Mouse (Mus musculus) MEL (cell line): ENCODE measurements around the gene Naa40. TPM values are rescaled to one million over a fixed set of nuclear protein-coding genes. Genes with fewer than 3 reads are reported as not detected.

Experiments
- DNase-seq: peaks from one replicate; pipeline ENCODE4 v3.0.0; 2011; ENCODE audit warnings: low read depth, low spot score
- H3K27ac ChIP-seq: 2 replicates; pipeline ENCODE4 v1.5.1; 2012; ENCODE audit warnings: low read depth, mild to moderate bottlenecking, control low read depth, low read length, moderate library complexity; ENCODE audit not compliant: control insufficient read depth
- H3K27me3 ChIP-seq, 2 experiments: fragments of 150-350 bp in 1 of 2; sonication (generic) in 1 of 2; 2 replicates each; pipeline ENCODE4 v1.6.1; 2012; ENCODE audit warnings: low read length in 2 of 2, mild to moderate bottlenecking in 2 of 2, improper control_type of control experiment in 1 of 2, moderate library complexity in 1 of 2; ENCODE audit not compliant: insufficient read depth in 2 of 2, control insufficient read depth in 1 of 2
- H3K36me3 ChIP-seq, 2 experiments: 2 replicates each; pipeline ENCODE4 v1.6.1; 2012 to 2014; ENCODE audit warnings: low read length in 2 of 2, improper control_type of control experiment in 1 of 2, inconsistent platforms in 1 of 2, mild to moderate bottlenecking in 1 of 2; ENCODE audit not compliant: insufficient read depth in 2 of 2, control insufficient read depth in 1 of 2
- H3K4me1 ChIP-seq, 2 experiments: fragments of 150-350 bp in 1 of 2; sonication (generic) in 1 of 2; 2 replicates each; pipeline ENCODE4 v1.6.1; 2012; ENCODE audit warnings: low read length in 2 of 2, improper control_type of control experiment in 1 of 2, mild to moderate bottlenecking in 1 of 2; ENCODE audit not compliant: insufficient read depth in 2 of 2, control insufficient read depth in 1 of 2
- H3K4me3 ChIP-seq, 2 experiments: fragments of 150-350 bp in 1 of 2; sonication (generic) in 1 of 2; 2 replicates each; pipeline ENCODE4 v1.5.1; 2012; ENCODE audit warnings: low read depth in 2 of 2, low read length in 2 of 2, mild to moderate bottlenecking in 2 of 2, moderate library complexity in 2 of 2, control low read depth in 1 of 2, improper control_type of control experiment in 1 of 2; ENCODE audit not compliant: control insufficient read depth in 1 of 2, insufficient read depth in 1 of 2
- H3K79me2 ChIP-seq: 2 replicates; pipeline ENCODE4 v1.6.1; 2012; ENCODE audit warnings: mild to moderate bottlenecking, low read length, moderate library complexity; ENCODE audit not compliant: control insufficient read depth, poor library complexity, insufficient read depth
- H3K9ac ChIP-seq: 2 replicates; pipeline ENCODE4 v1.6.1; 2012; ENCODE audit warnings: low read depth, mild to moderate bottlenecking, control low read depth, low read length, moderate library complexity; ENCODE audit not compliant: control insufficient read depth, poor library complexity, severe bottlenecking
- H3K9me3 ChIP-seq: fragments of 150-350 bp; sonication (generic); replicated peaks from 2 replicates; pipeline ENCODE4 v1.6.1; 2012; ENCODE audit warnings: mild to moderate bottlenecking, low read length, improper control_type of control experiment, moderate library complexity; ENCODE audit not compliant: insufficient read depth
- BHLHE40 ChIP-seq: IDR thresholded peaks from 2 replicates; pipeline ENCODE4 v1.6.1; 2012; ENCODE audit warnings: low read depth, mild to moderate bottlenecking, inconsistent platforms, low read length, improper control_type of control experiment, borderline replicate concordance
- CHD1 ChIP-seq: IDR thresholded peaks from 2 replicates; pipeline ENCODE4 v1.6.1; 2012; ENCODE audit warnings: low read depth, mild to moderate bottlenecking, inconsistent platforms, low read length, improper control_type of control experiment
- CHD2 ChIP-seq: IDR thresholded peaks from 2 replicates; pipeline ENCODE4 v1.6.1; 2011; ENCODE audit warnings: low read length, improper control_type of control experiment
- CTCF ChIP-seq, 3 experiments: IDR thresholded peaks in 2 of 3; conservative IDR thresholded peaks in 1 of 3; 2 replicates each; pipeline ENCODE4 v1.5.1; 2011 to 2012; ENCODE audit warnings: low read length in 3 of 3, low read depth in 2 of 3, mild to moderate bottlenecking in 2 of 3, improper control_type of control experiment in 1 of 3, inconsistent platforms in 1 of 3, mixed read lengths in 1 of 3, moderate library complexity in 1 of 3; ENCODE audit not compliant: control insufficient read depth in 1 of 3, insufficient read depth in 1 of 3, poor library complexity in 1 of 3, severe bottlenecking in 1 of 3
- E2F4 ChIP-seq: IDR thresholded peaks from 2 replicates; pipeline ENCODE4 v1.6.1; 2011; ENCODE audit warnings: low read depth, low read length, improper control_type of control experiment, borderline replicate concordance
- ELF1 ChIP-seq: IDR thresholded peaks from 2 replicates; pipeline ENCODE4 v1.6.1; 2014; ENCODE audit warnings: low read depth, mild to moderate bottlenecking, inconsistent platforms, low read length, improper control_type of control experiment, moderate library complexity
- EP300 ChIP-seq, 2 experiments: IDR thresholded peaks; 2 replicates each; pipeline ENCODE4 v1.6.1; 2011; ENCODE audit warnings: improper control_type of control experiment in 2 of 2, low read length in 2 of 2, low read depth in 1 of 2, mild to moderate bottlenecking in 1 of 2
- ETS1 ChIP-seq: IDR thresholded peaks from 2 replicates; pipeline ENCODE4 v1.6.1; 2012; ENCODE audit warnings: low read depth, mild to moderate bottlenecking, inconsistent platforms, low read length, improper control_type of control experiment, moderate library complexity
- GABPA ChIP-seq: IDR thresholded peaks from 2 replicates; pipeline ENCODE4 v1.6.1; 2012; ENCODE audit warnings: low read depth, mild to moderate bottlenecking, inconsistent platforms, low read length, improper control_type of control experiment, moderate library complexity
- GATA1 ChIP-seq: IDR thresholded peaks from 2 replicates; pipeline ENCODE4 v1.6.1; 2011; ENCODE audit warnings: low read depth, low read length, improper control_type of control experiment
- HCFC1 ChIP-seq: IDR thresholded peaks from 2 replicates; pipeline ENCODE4 v1.6.1; 2012; ENCODE audit warnings: low read depth, mild to moderate bottlenecking, inconsistent platforms, low read length, improper control_type of control experiment, moderate library complexity
- JUND ChIP-seq: IDR thresholded peaks from 2 replicates; pipeline ENCODE4 v1.6.1; 2011; ENCODE audit warnings: low read depth, mild to moderate bottlenecking, improper control_type of control experiment, low read length
- KAT2A ChIP-seq: conservative IDR thresholded peaks from 2 replicates; pipeline ENCODE4 v1.6.1; 2012; ENCODE audit warnings: low read depth, low read length, improper control_type of control experiment, inconsistent platforms
- MAFK ChIP-seq: IDR thresholded peaks from 2 replicates; pipeline ENCODE4 v1.6.1; 2011; ENCODE audit warnings: low read depth, mild to moderate bottlenecking, low read length, improper control_type of control experiment, borderline replicate concordance
- MAX ChIP-seq: IDR thresholded peaks from 2 replicates; pipeline ENCODE4 v1.6.1; 2011; ENCODE audit warnings: low read length, improper control_type of control experiment
- MAZ ChIP-seq: IDR thresholded peaks from 2 replicates; pipeline ENCODE4 v1.6.1; 2012; ENCODE audit warnings: low read depth, mild to moderate bottlenecking, inconsistent platforms, low read length, improper control_type of control experiment
- MEF2A ChIP-seq: IDR thresholded peaks from 2 replicates; pipeline ENCODE4 v1.6.1; 2014; ENCODE audit warnings: low read depth, mild to moderate bottlenecking, inconsistent platforms, low read length, improper control_type of control experiment; ENCODE audit not compliant: poor library complexity, insufficient replicate concordance, severe bottlenecking; ENCODE audit errors: extremely low read depth
- MXI1 ChIP-seq: IDR thresholded peaks from 2 replicates; pipeline ENCODE4 v1.6.1; 2011; ENCODE audit warnings: mild to moderate bottlenecking, low read depth, low read length, improper control_type of control experiment
- MYB ChIP-seq: IDR thresholded peaks from 2 replicates; pipeline ENCODE4 v1.6.1; 2011; ENCODE audit warnings: mild to moderate bottlenecking, low read depth, low read length, improper control_type of control experiment
- MYC ChIP-seq: IDR thresholded peaks from 2 replicates; pipeline ENCODE4 v1.6.1; 2011; ENCODE audit warnings: low read depth, mild to moderate bottlenecking, low read length, improper control_type of control experiment, moderate library complexity
- NELFE ChIP-seq: IDR thresholded peaks from 2 replicates; pipeline ENCODE4 v1.6.1; 2011; ENCODE audit warnings: low read depth, low read length, improper control_type of control experiment
- NRF1 ChIP-seq: IDR thresholded peaks from 2 replicates; pipeline ENCODE4 v1.6.1; 2014; ENCODE audit warnings: low read depth, mild to moderate bottlenecking, inconsistent platforms, low read length, improper control_type of control experiment, moderate library complexity; ENCODE audit not compliant: poor library complexity, insufficient read depth, severe bottlenecking
- POLR2AphosphoS2 ChIP-seq: IDR thresholded peaks from 2 replicates; pipeline ENCODE4 v1.6.1; 2011; ENCODE audit warnings: low read length, improper control_type of control experiment
- POLR2AphosphoS5 ChIP-seq: IDR thresholded peaks from 2 replicates; pipeline ENCODE4 v1.6.1; 2012; ENCODE audit warnings: low read depth, borderline replicate concordance, mild to moderate bottlenecking, inconsistent platforms, low read length, moderate library complexity, mixed read lengths
- RAD21 ChIP-seq: IDR thresholded peaks from 2 replicates; pipeline ENCODE4 v1.6.1; 2011; ENCODE audit warnings: mild to moderate bottlenecking, low read depth, low read length, improper control_type of control experiment
- RCOR1 ChIP-seq: IDR thresholded peaks from 2 replicates; pipeline ENCODE4 v1.6.1; 2012; ENCODE audit warnings: low read depth, mild to moderate bottlenecking, inconsistent platforms, low read length, improper control_type of control experiment
- SIN3A ChIP-seq: IDR thresholded peaks from 2 replicates; pipeline ENCODE4 v1.6.1; 2012; ENCODE audit warnings: low read length, improper control_type of control experiment, inconsistent platforms
- SMC3 ChIP-seq: IDR thresholded peaks from 2 replicates; pipeline ENCODE4 v1.6.1; 2011; ENCODE audit warnings: low read depth, low read length, improper control_type of control experiment
- TAL1 ChIP-seq: IDR thresholded peaks from 2 replicates; pipeline ENCODE4 v1.6.1; 2012; ENCODE audit warnings: mild to moderate bottlenecking, inconsistent platforms, low read length, moderate library complexity, mixed read lengths
- TBP ChIP-seq: IDR thresholded peaks from 2 replicates; pipeline ENCODE4 v1.8.0; 2011; ENCODE audit warnings: low read depth, low read length, improper control_type of control experiment
- TCF12 ChIP-seq: IDR thresholded peaks from 2 replicates; pipeline ENCODE4 v1.6.1; 2014; ENCODE audit warnings: low read depth, mild to moderate bottlenecking, inconsistent platforms, low read length, improper control_type of control experiment, moderate library complexity
- UBTF ChIP-seq: IDR thresholded peaks from 2 replicates; pipeline ENCODE4 v1.6.1; 2012; ENCODE audit warnings: low read depth, mild to moderate bottlenecking, inconsistent platforms, low read length, improper control_type of control experiment, moderate library complexity, borderline replicate concordance; ENCODE audit not compliant: insufficient read depth
- USF2 ChIP-seq, 2 experiments: IDR thresholded peaks; 2 replicates each; pipeline ENCODE4 v1.6.1; 2011 to 2012; ENCODE audit warnings: improper control_type of control experiment in 2 of 2, low read length in 2 of 2, borderline replicate concordance in 1 of 2, inconsistent platforms in 1 of 2, low read depth in 1 of 2, mild to moderate bottlenecking in 1 of 2; ENCODE audit not compliant: insufficient read depth in 1 of 2
- ZC3H11A ChIP-seq: IDR thresholded peaks from 2 replicates; pipeline ENCODE4 v1.6.1; 2012; ENCODE audit warnings: low read depth, mild to moderate bottlenecking, inconsistent platforms, low read length, improper control_type of control experiment
- ZKSCAN1 ChIP-seq: IDR thresholded peaks from 2 replicates; pipeline ENCODE4 v1.6.1; 2012; ENCODE audit warnings: low read depth, mild to moderate bottlenecking, inconsistent platforms, low read length, improper control_type of control experiment, moderate library complexity
- ZMIZ1 ChIP-seq: IDR thresholded peaks from 2 replicates; pipeline ENCODE4 v1.6.1; 2012; ENCODE audit warnings: low read depth, mild to moderate bottlenecking, inconsistent platforms, low read length, improper control_type of control experiment, moderate library complexity
- ZNF384 ChIP-seq: IDR thresholded peaks from 2 replicates; pipeline ENCODE4 v1.6.1; 2012; ENCODE audit warnings: low read depth, mild to moderate bottlenecking, inconsistent platforms, low read length, improper control_type of control experiment
- polyA plus RNA-seq, 2 experiments: library from polyadenylated mRNA; stranded (reverse) in 1 of 2; unstranded in 1 of 2; fragments of >175 nt in 1 of 2; fragments of >200 nt in 1 of 2; gene quantifications; 2 replicates each; pipeline versions ENCODE4 v1.2.1 to v1.2.4; 2012; ENCODE audit warnings: low replicate concordance in 2 of 2, low read depth in 1 of 2; ENCODE audit not compliant: insufficient read length in 2 of 2, insufficient read depth in 1 of 2, missing spikeins in 1 of 2
- total RNA-seq: library from RNA; depleted of rRNA; stranded (reverse); fragments of 300-350 nt; gene quantifications from 2 replicates; pipeline ENCODE4 v1.2.3, GENCODE M21; 2012

Naa40 gene
- total and polyA plus RNA-seq, 3 experiments: 46.8 to 75.7 TPM; not detected in 1

DNA sequence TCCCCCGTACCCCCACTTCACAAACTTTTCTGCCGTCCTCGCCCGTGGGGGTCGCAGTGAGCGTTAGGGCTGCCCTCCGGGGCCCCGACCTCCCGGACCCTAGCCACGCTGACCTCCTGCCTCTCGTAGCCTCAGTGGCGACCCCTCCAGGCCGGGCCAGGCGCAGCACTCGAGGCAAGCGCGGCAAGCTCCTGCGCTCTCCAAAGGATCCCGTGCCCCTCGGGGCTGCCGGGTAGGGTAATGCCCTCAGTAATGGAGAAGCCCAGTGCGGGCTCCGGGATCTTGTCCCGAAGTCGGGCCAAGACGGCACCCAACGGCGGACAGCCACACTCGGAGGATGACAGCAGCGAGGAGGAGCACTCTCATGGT is 27.7 kb upstream of the Naa40 start:
- H3K27ac ChIP-seq: 0 out of 2 replicates have a peak overlapping the region, but pooled peaks have one; percentile 55
- H3K9me3 ChIP-seq: no peaks in the 10 kb centered on the region
- peaks cover 0 to 29% of the 10 kb centered on the region in 2 experiments; a peak in 3 of 4 replicates for H3K4me1 ChIP-seq
- peak; percentile 87 for DNase-seq
- peak overlapping the region; percentile 83 for H3K9ac ChIP-seq
- H3K79me2 ChIP-seq: peaks cover 5% of the 10 kb centered on the region
- TF ChIP-seq MEF2A: no peak
- 0 out of 2 replicates have a peak, but pooled peaks have one; percentile 24 for TF ChIP-seq NRF1
- no peak for TF ChIP-seq MYB
- no peak for TF ChIP-seq ZKSCAN1
- TF ChIP-seq UBTF: no peak
- no peak for TF ChIP-seq TCF12
- no peak for TF ChIP-seq RAD21
- no peak for TF ChIP-seq USF2 (IDR thresholded peaks at IDR 0.05; ENCODE audit: borderline replicate concordance in 1 of 2, insufficient read depth in 1 of 2, low read depth in 1 of 2, low read length in 2 of 2)
- peak; percentile 30; the same call in 1 of the 2 replicates for TF ChIP-seq HCFC1
- TF ChIP-seq NELFE: no peak
- no peak for TF ChIP-seq POLR2AphosphoS5
- TF ChIP-seq CTCF (IDR thresholded peaks at IDR 0.05 in 2 of 3, conservative IDR thresholded peaks at IDR 0.05 in 1 of 3; ENCODE audit: control insufficient read depth in 1 of 3, insufficient read depth in 1 of 3, low read depth in 2 of 3, low read length in 3 of 3, poor library complexity in 1 of 3, severe bottlenecking in 1 of 3): peak; percentile 66 to 91 (median 69)
- no peak for TF ChIP-seq BHLHE40
- TF ChIP-seq MAX: no peak
- TF ChIP-seq EP300 (IDR thresholded peaks at IDR 0.05; ENCODE audit: low read depth in 1 of 2, low read length in 2 of 2): no peak
- no peak for TF ChIP-seq GABPA
- no peak for TF ChIP-seq E2F4
- TF ChIP-seq CHD1: no peak
- peak; percentile 20; the same call in 1 of the 2 replicates for TF ChIP-seq MAZ
- no peak for TF ChIP-seq ZNF384
- no peak for TF ChIP-seq GATA1
- no peak for TF ChIP-seq SIN3A
- no peak for TF ChIP-seq MAFK
- TF ChIP-seq JUND: no peak
- no peak for TF ChIP-seq CHD2
- no peak for TF ChIP-seq MYC
- TF ChIP-seq ZMIZ1: no peak
- no peak for TF ChIP-seq MXI1
- TF ChIP-seq ETS1: no peak
- no peak for TF ChIP-seq TBP
- TF ChIP-seq TAL1: no peak
- peak; percentile 28 for TF ChIP-seq SMC3
- TF ChIP-seq KAT2A: no peak
- TF ChIP-seq ZC3H11A: no peak
- no peak for TF ChIP-seq POLR2AphosphoS2
- TF ChIP-seq RCOR1: no peak
- no peak for TF ChIP-seq ELF1
- TF ChIP-seq, all 39 proteins: peak for 5
- H3K27me3 ChIP-seq: no peaks in the 10 kb centered on the region
- peak overlapping the region; percentile 64 to 80 for H3K4me3 ChIP-seq
- peaks cover 0 to 4% of the 10 kb centered on the region in 2 experiments; a peak in 1 of 4 replicates for H3K36me3 ChIP-seq
